Mouse (Mus musculus) frontal cortex, postnatal 10 days (tissue): Measurements from ENCODE around the gene Col5a1.

Source experiments
- DNase-seq, 2 experiments: peaks; one replicate each; pipeline ENCODE4 v3.0.0; 2022; ENCODE audit warnings: low spot score in 2 of 2, mixed read lengths in 1 of 2

The Col5a1 gene

GRCm38 (mm10) chr2:27886148-27886551 lies at the start of gene Col5a1:
Col5a1 (plus strand) TSS chr2:27886425.
- DNase-seq, result peak in 1 of 2 experiments; percentile 58

GRCm38 (mm10) chr2:27838112-27838511 lies 48.1 kb upstream of the Col5a1 start:
- no peak for DNase-seq

GRCm38 (mm10) chr2:27840890-27841289 lies 45.3 kb upstream of the Col5a1 start:
- no peak for DNase-seq

GRCm38 (mm10) chr2:27842893-27843292 lies 43.3 kb upstream of the Col5a1 start:
- DNase-seq, result no peak

- DNase-seq, result no peak
Measured at GRCm38 (mm10) chr2:27844885-27845284, 41.3 kb upstream of the Col5a1 start.

- DNase-seq, result no peak
Measured at GRCm38 (mm10) chr2:27847001-27847400, 39.2 kb upstream of the Col5a1 start.

GRCm38 (mm10) chr2:27847851-27848435 lies 38.3 kb upstream of the Col5a1 start:
- DNase-seq, result no peak

GRCm38 (mm10) chr2:27848466-27848865 lies 37.8 kb upstream of the Col5a1 start:
- no peak for DNase-seq

- no peak for DNase-seq
Measured at GRCm38 (mm10) chr2:27858348-27858903, 27.8 kb upstream of the Col5a1 start.

- DNase-seq, result no peak
Measured at GRCm38 (mm10) chr2:27861576-27862238, 24.5 kb upstream of the Col5a1 start.

- no peak for DNase-seq
Measured at GRCm38 (mm10) chr2:27864491-27865365, 21.5 kb upstream of the Col5a1 start.

GRCm38 (mm10) chr2:27870586-27870985 lies 15.6 kb upstream of the Col5a1 start:
- no peak for DNase-seq

- DNase-seq, result no peak
Measured at GRCm38 (mm10) chr2:27871056-27871455, 15.2 kb upstream of the Col5a1 start.

- DNase-seq, result no peak
Measured at GRCm38 (mm10) chr2:27872276-27872675, 13.9 kb upstream of the Col5a1 start.

GRCm38 (mm10) chr2:27873030-27873429 lies 13.2 kb upstream of the Col5a1 start:
- no peak for DNase-seq

GRCm38 (mm10) chr2:27874596-27874995 lies 11.6 kb upstream of the Col5a1 start:
- DNase-seq, result no peak

GRCm38 (mm10) chr2:27875231-27875630 lies 11.0 kb upstream of the Col5a1 start:
- DNase-seq, result no peak

- no peak for DNase-seq
Measured at GRCm38 (mm10) chr2:27875786-27876185, 10.4 kb upstream of the Col5a1 start.

GRCm38 (mm10) chr2:27876724-27877504 lies 9.3 kb upstream of the Col5a1 start:
- DNase-seq, result no peak

- no peak for DNase-seq
Measured at GRCm38 (mm10) chr2:27878066-27878465, 8.2 kb upstream of the Col5a1 start.

GRCm38 (mm10) chr2:27883276-27883675 lies 2.9 kb upstream of the Col5a1 start:
- DNase-seq, result no peak
